Mouse (Mus musculus) left cerebral cortex, adult 2 months (tissue): ENCODE measurements around the gene Myh2. TPM values are rescaled to one million over a fixed set of nuclear protein-coding genes. Genes with fewer than 3 reads are reported as not detected.

Experiments
- DNase-seq, 2 experiments: peaks; one replicate each; pipeline ENCODE4 v3.0.0; 2021 to 2022; ENCODE audit warnings: low spot score in 2 of 2, mixed read lengths in 1 of 2; ENCODE audit errors: extremely low spot score in 1 of 2
- H3K27ac ChIP-seq: fragments of 200-600 bp; 2 replicates; pipeline ENCODE4 v1.8.1; 2022
- H3K4me3 ChIP-seq: fragments of 200-600 bp; 2 replicates; pipeline ENCODE4 v1.8.1; 2022
- CTCF ChIP-seq: fragments of 200-600 bp; IDR thresholded peaks from 2 replicates; pipeline ENCODE4 v1.8.1; 2022; ENCODE audit warnings: antibody characterized with exemption, mild to moderate bottlenecking, moderate library complexity
- intact Hi-C: fragments of 180-260 bp; cut with DNase I; formaldehyde crosslinking; loops from one replicate; pipeline ENCODE4 v1.15.1; 2025
- total RNA-seq, 2 experiments: library from RNA; stranded (reverse); gene quantifications; 2 replicates each; pipeline ENCODE4 v1.2.3; 2021

Gene Myh2
- total RNA-seq, 2 experiments from 2014 or later: 0.43 to 0.61 TPM

GRCm38 (mm10) chr11:67144559-67145265 lies 26.1 kb upstream of the Myh2 start:
- intact Hi-C loops: no loop called here
- H3K27ac ChIP-seq: no peak overlapping the region
- TF ChIP-seq CTCF: no peak
- no peak for DNase-seq
- no peak overlapping the region for H3K4me3 ChIP-seq

- no peak for TF ChIP-seq CTCF
- intact Hi-C loops: no loop called here
- Histone ChIP-seq H3K4me3 (no peak overlapping the region), H3K27ac (no peak overlapping the region)
- no peak for DNase-seq
These were observed 25.1 kb upstream of the Myh2 start for GRCm38 (mm10) chr11:67145482-67146408.

- DNase-seq: no peak
- no peak overlapping the region for H3K4me3 ChIP-seq
- H3K27ac ChIP-seq: no peak overlapping the region
- no peak for TF ChIP-seq CTCF
- intact Hi-C loops: no loop called here
These were observed 24.2 kb upstream of the Myh2 start for GRCm38 (mm10) chr11:67146409-67147282.

DNA sequence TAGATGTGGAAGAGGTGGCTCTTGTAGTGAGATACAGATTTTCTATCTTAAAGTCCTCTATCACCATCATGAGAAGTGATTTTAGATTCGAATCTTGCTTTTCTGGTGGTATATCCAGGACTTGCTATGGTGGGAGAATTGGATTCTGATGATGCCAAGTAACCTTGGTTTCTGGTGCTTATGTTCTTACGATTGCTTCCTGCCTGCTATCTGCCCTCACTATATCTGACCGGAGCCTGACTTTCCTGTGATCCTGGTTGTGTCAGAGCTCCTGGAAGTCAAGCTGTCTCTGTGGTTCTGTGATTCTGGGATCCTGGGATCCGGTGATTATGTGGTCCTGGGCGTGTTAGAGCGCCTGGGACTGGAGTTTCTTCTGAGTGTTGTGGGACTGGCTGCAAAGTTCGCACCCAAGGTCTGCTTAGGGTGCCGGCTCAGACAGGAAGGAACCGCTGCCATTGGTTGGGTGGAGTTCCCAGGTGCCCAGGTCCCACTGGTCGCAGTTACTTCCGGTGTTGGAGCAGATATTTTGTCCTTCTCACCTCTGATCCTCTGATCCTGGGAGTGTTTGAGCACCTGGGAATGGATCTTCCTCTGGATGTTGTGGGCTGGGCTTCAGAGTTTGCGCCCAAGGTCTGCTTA lies 23.4 kb upstream of the Myh2 start:
- H3K4me3 ChIP-seq: no peak overlapping the region
- H3K27ac ChIP-seq: no peak overlapping the region
- DNase-seq: no peak
- TF ChIP-seq CTCF: no peak
- intact Hi-C loops: no loop called here

- no peak for DNase-seq
- Histone ChIP-seq H3K27ac (no peak overlapping the region), H3K4me3 (no peak overlapping the region)
- TF ChIP-seq CTCF: no peak
- intact Hi-C loops: no loop called here
These were observed 22.4 kb upstream of the Myh2 start for GRCm38 (mm10) chr11:67148286-67149012.

DNA sequence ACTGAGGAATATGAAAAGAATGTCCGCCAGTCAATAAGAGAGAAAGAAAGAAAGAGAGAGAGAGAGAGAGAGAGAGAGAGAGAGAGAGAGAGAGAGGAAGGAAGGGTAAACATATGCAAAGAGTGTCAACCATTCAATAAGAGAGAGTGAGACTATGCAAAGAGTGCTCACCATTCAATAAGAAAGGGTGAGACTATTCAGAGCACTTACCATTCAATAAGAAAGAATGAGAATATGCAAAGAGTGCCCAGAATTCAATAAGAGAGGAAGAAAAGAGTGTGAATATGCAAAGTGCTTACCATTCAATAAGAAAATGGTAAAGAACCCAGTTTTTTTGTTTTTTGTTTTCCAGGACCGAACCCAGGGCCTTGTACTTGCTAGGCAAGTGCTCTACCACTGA lies 20.6 kb upstream of the Myh2 start:
- Histone ChIP-seq H3K4me3 (no peak overlapping the region), H3K27ac (no peak overlapping the region)
- intact Hi-C loops: no loop called here
- DNase-seq: no peak
- TF ChIP-seq CTCF: no peak

- intact Hi-C loops: no loop called here
- Histone ChIP-seq H3K4me3 (no peak overlapping the region), H3K27ac (no peak overlapping the region)
- TF ChIP-seq CTCF: no peak
- no peak for DNase-seq
These were observed 19.7 kb upstream of the Myh2 start for GRCm38 (mm10) chr11:67151159-67151558.

DNA sequence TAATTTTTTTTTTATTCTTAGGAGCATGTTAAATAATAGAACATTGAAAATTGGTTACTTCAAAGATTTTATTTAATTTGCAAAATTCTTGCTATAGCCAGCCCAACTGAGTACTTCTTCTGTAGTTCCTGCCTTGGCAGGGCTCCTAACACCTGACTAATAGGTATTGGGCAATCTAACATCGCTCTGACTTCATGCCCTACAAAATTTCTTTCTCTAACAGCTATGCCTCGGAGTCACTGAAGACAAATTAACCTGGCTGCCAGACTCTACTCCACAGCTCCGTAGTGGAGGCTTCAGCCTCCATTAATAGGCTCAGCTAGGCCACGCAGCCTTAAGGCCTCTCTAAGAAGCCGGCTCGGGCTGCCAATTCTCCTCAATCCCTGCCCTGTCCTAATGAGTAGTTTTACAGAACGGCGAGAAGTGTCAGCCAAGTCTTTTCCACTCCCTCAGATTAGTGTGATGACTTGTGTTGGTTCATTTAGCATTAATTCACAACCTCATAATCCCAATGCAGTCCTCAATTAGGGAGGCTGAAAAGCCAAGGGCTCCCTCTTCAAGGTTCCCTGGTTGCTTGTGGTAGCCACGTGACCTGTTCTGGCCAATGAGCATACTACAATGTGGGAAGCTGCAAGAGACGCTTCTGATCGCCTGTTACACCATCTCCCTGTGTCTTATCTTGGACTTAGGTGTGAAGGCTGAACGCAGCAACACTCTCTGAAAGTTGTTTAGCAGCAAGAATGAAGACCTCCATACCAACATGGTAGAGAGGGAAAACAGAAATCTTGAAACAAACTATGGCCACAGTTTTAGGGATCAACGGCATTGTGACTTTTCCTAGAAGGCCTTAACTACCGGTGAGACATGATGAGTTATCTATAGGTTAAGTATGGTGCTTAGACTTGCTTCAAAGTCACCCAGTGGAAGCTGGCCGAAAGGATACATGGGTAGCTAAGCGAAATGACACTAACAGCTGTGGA lies 18.9 kb upstream of the Myh2 start:
- Histone ChIP-seq H3K27ac (no peak overlapping the region), H3K4me3 (no peak overlapping the region)
- intact Hi-C loops: no loop called here
- TF ChIP-seq CTCF: no peak
- DNase-seq: no peak

DNA sequence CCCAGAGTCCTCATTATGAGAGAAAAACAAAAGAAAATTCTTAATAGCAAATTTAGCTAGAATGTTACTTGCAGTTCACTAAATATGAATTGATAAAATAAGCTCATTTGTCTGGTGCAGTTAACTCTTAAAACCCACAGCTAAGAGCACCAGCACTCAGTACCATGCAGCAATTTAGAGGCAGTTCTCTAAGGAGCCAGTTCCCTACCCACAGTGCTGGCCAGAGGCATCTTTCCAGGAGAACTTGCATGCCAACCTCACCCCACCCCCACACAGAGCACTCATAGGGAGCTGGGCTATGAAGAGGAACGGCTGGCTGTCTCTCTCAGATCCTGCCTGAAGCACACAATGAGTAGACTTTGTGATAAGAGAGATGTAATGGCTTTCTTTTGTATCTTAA lies 17.7 kb upstream of the Myh2 start:
- TF ChIP-seq CTCF: no peak
- peak; percentile 29 to 66 for DNase-seq
- peak overlapping the region; percentile 29; the same call in 1 of the 2 replicates for H3K27ac ChIP-seq
- no peak overlapping the region for H3K4me3 ChIP-seq
- intact Hi-C loops: no loop called here

GRCm38 (mm10) chr11:67153843-67154242 lies 17.0 kb upstream of the Myh2 start:
- Histone ChIP-seq H3K27ac (peak overlapping the region; percentile 29; the same call in 1 of the 2 replicates), H3K4me3 (no peak overlapping the region)
- intact Hi-C loops: no loop called here
- no peak for DNase-seq
- TF ChIP-seq CTCF: no peak
